Mouse (Mus musculus) Patski (cell line): ENCODE measurements at regions not wholly inside any gene's neighbourhood (a gene's known extent, or its start where the extent isn't known, plus 50 kb on each side); places are given as distances from the start of the nearest gene placed in this dataset.

ENCODE experiments used
- ATAC-seq: fragments of 100-300 bp; one replicate; pipeline ENCODE4 v1.8.0; 2021
- CTCF ChIA-PET: fragments of 350-600 bp; sonication (Branson Sonifier 250); formaldehyde crosslinking; loops from one replicate; lab custom pipeline; 2022; ENCODE audit warnings: inconsistent platforms; lab: Charles Lee
- POLR2A ChIA-PET: fragments of 350-600 bp; sonication (Branson Sonifier 250); formaldehyde crosslinking; loops from one replicate; lab custom pipeline; 2022; ENCODE audit warnings: antibody characterized with exemption, inconsistent platforms; lab: Charles Lee
- DNase-seq: peaks from one replicate; pipeline ENCODE4 v3.0.0-alpha.2; 2011; ENCODE audit warnings: low read depth, low spot score
- H3K27me3 ChIP-seq: fragments of 371-371 bp; one replicate; pipeline ENCODE4 v1.5.1; 2021
- CTCF ChIP-seq: fragments of 100-300 bp; IDR thresholded peaks from one replicate; pipeline ENCODE4 v1.5.1; 2021
- in situ Hi-C: fragments of 300-500 bp; cut with MboI; formaldehyde crosslinking; loops from 3 replicates; pipeline ENCODE4 v1.11.1; 2018; ENCODE audit warnings: low pct_unique_long_range_greater_than_20kb, mixed read lengths

- TF ChIP-seq CTCF: no peak
- in situ Hi-C loops: no loop called here
- no peak for ATAC-seq
- ChIA-PET CTCF (no interaction called here), POLR2A (no interaction called here)
- no peak for DNase-seq
- H3K27me3 ChIP-seq: no peaks in the 10 kb centered on the region
Observed at GRCm38 (mm10) chr9:34421956-34422355, 63.7 kb upstream of the Kirrel3 start.

- DNase-seq (no peak), ATAC-seq (no peak)
- in situ Hi-C loops: no loop called here
- ChIA-PET POLR2A (no interaction called here), CTCF (no interaction called here)
- H3K27me3 ChIP-seq: no peaks in the 10 kb centered on the region
- no peak for TF ChIP-seq CTCF
Observed at GRCm38 (mm10) chr9:34423062-34423461, 62.6 kb upstream of the Kirrel3 start.

- no peaks in the 10 kb centered on the region for H3K27me3 ChIP-seq
- no peak for DNase-seq
- CTCF ChIA-PET: no interaction called here
- ATAC-seq: no peak
- in situ Hi-C loops: no loop called here
- TF ChIP-seq CTCF: no peak
- POLR2A ChIA-PET: no interaction called here
Observed at GRCm38 (mm10) chr9:34426589-34426988, 59.1 kb upstream of the Kirrel3 start.

GRCm38 (mm10) chr9:34427711-34428110, 58.0 kb upstream of the Kirrel3 start:
- DNase-seq: no peak

More at GRCm38 (mm10) chr9:34427711-34428110, 58.0 kb upstream of the Kirrel3 start:
- TF ChIP-seq CTCF: no peak
- ChIA-PET CTCF (interaction anchor here (1.6 kb wide), 1 partner anchor 12 kb away, joined by 3 read pairs; no protein-coding TSS in a partner anchor), POLR2A (no interaction called here)
- ATAC-seq: no peak
- no peaks in the 10 kb centered on the region for H3K27me3 ChIP-seq
- in situ Hi-C loops: no loop called here
